Mouse (Mus musculus): ENCODE data around the gene Gabarapl1.

DNA sequence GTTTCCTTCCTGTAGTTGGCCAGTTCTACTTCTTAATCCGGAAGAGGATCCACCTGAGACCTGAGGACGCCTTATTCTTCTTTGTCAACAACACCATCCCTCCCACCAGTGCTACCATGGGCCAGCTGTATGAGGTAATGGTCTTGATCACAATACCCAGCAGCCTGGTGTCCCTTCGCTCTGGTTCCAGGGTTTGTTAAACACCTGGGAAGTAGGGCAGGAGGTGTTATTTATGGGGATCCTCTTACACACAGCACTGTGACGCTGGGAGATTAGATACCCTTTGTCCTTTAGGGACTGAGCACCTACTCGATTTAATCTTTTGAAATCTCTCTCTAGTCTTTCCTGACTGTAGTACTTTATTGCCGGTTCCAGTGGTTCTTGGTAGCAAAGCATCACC, 5.6 kb downstream of the Gabarapl1 start:
- TF ChIP-seq CTCF (IDR thresholded peaks at IDR 0.05; ENCODE audit: borderline replicate concordance, insufficient read depth, low read length) (no peak), POLR2A (IDR thresholded peaks at IDR 0.05; ENCODE audit: low read depth, low read length) (no peak)

All from embryonic fibroblast, embryonic 13.5 days (primary cell).